Mouse (Mus musculus) right cerebral cortex, postnatal 14 days (tissue): Measurements from ENCODE around the gene Morn3.
"Not testable (repeated sequence)": the region's sequence is repeated elsewhere in the genome, so short reads cannot be mapped to it uniquely, and the experiment has no call there.

Experiments
- DNase-seq: peaks from one replicate; pipeline ENCODE4 v3.0.0; 2022

Gene Morn3

GRCm38 (mm10) chr5:123046916-123047315, at the start of gene Morn3:
TSS of gene Morn3 (minus strand) at chr5:123047016.
- DNase-seq, result no peak

DNA sequence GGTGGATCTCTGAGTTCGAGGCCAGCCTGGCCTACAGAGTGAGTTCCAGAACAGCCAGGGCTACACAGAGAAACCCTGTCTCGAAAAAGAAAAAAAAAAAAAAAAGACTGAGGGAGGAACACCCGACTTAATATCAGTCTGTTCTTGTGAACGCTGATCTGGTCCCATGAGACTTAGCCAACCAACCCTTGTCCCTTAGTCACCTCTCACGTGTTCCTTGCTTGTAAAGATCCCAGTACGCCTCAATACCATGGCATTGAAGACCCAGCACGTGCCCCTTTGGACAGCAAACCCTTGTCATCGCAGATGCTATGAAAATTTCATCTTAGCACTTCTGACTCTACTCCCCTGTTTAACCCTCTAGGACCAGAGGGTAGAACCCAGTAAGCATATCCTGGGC, 49.5 kb upstream of the Morn3 start:
- DNase-seq, result no peak

GRCm38 (mm10) chr5:123094238-123094991, 47.6 kb upstream of the Morn3 start:
- no peak for DNase-seq

- no peak for DNase-seq
Observed at GRCm38 (mm10) chr5:123093077-123093633, 46.3 kb upstream of the Morn3 start.

DNA sequence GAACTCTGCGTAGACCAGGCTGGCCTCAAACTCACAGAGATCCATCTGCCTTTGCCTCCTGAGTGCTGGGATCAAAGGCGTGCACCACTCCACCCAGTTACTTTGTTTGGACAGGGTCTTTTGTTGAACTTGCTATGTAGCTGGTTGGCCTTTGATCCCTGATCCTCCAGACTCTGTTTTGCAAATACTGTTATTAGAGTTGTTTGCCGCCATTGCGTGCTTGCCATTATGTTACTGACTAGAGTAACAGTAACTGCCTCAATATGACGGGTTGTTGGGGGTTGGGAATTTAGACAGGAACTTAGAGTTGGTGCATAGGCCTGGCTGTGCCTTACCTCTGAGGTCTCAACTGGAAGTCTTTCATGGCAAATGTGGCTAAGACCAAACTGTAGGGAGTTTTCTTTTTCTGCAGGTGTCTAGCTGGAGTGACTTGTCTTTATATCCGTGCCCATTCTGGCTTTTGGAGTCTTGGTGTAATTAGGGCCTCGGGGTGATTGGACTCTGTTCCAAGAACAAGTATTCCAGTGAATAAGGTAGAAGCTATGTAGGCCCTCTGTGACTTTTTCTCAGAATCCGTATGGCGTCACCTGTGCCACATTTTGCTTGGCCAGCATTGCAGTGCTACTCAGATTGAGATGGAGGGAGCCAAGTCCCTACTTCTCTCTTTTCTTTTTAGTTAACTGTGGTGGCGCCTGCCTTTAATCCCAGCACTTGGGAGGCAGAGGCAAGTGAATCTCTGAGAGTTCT, 43.9 kb upstream of the Morn3 start:
- no peak for DNase-seq

DNA sequence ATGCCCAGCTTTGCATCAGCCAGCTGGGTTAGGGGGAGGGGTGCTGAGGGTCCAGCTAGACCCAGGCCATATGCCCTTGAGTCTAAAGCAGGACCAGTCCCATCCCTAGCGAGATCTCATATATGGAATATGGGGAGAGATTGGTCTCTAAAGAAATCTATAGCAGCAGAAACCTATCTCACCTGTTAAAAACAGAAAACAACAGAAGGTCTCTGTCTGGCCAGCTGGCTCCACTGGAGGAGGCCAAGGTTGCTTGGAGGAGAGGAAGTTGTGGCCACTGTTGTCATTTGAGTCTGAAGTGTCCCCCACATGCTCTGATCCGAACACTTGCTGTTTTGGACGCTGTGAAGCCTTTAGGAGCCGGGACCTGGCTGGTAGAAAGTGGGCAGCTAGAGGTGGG, 42.0 kb upstream of the Morn3 start:
- no peak for DNase-seq

DNA sequence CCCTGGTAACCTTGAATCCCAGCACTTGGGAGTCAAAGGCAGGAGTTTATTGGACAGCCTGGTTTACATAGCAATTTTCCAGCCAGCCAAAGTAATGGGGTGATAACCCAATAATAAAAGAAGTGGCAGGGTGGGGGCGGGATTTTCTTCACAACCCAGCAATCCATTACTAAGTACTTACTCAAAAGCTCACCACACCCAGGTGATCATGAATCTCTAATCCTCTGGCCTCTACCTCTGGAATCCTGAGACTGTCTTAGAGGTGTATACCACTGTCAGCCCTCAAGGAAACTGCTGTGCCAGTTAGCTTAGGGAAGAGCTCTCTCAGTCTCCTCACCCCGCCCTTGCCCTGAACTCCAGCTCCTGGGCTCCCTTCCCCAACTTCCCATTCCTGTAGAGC, 39.7 kb upstream of the Morn3 start:
- no peak for DNase-seq

- DNase-seq, result no peak
Observed at GRCm38 (mm10) chr5:123083340-123084050, 36.7 kb upstream of the Morn3 start.

DNA sequence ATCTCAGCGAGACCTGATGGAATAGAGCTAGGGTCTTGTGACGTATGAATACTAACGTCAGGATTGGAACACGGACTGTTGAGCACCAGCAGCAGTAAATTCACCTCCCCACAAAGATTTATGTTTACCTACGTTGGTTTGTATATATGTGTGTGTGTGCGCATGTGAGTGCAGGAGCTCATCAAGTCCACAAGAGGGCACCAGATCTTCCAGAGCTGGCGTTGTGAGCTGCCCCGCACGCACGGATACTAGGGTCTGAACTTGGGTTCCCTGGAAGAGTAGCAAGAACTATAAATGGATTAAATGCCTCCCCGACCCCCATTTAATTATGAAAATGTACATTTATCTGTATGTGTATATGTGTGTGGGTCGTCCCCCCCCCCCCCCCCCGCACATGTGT, 33.7 kb upstream of the Morn3 start:
- DNase-seq, result no peak

DNA sequence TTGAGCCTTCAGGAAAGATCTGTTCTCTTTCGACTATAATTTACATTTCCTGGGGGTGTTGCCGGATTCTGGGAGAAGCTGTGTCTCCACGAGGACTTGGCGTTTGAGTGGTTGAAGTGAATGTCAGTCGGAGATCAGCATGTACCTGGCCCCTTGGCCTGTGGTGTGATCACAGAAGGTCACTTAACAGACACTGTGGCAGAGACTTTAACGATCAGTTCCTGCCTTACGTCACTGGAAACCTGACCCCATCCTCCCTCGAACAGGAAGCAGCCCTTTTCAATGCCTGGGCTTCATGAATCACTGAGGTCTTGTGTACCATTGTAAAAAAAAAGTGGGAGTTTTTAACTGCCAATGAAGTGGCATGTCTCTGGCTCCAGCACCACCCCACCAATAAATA, 33.2 kb upstream of the Morn3 start:
- DNase-seq, result no peak

- DNase-seq, result no peak
Observed at GRCm38 (mm10) chr5:123079568-123079967, 32.8 kb upstream of the Morn3 start.

DNA sequence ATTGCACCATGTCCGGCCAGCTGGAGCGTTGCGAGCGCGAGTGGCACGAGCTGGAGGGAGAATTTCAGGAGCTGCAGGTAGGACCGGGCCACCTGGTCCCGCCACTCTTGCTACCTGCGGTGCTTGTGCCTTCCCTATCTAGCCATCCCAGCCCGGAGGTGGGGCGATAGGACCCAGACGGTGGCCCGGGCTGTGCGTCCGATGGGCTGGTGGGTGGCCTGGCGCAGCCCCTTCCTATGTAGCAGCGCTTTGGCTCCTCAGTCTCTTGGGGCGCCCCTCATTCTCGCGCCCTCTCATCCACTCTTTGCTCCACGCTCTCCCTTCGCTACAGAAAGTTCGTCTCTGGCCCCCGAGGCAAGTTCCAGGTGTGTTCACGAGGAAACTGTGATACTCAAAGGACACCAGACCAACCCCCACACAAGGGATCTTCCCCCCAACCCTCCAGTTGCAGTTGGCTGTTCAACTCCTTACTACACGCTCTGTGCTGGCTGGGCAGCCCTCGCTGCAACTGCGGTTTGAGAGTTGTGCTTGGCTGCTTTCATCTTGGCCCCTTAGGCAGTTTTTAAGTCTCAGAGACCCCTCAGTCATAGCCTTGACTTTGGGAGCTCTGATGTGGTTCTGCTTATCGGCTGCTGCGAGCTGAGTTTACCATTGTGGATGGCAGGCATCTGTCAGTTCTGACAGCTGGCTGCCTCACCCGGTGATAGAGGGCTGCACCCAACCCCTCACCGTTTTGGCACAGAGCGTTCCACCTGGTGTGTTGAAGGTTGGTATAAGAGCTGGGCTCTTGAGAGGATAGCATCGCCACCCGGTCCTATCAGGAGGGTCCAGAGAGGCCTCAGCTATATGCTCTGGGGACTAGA, 29.8 kb upstream of the Morn3 start:
- DNase-seq, result no peak

DNA sequence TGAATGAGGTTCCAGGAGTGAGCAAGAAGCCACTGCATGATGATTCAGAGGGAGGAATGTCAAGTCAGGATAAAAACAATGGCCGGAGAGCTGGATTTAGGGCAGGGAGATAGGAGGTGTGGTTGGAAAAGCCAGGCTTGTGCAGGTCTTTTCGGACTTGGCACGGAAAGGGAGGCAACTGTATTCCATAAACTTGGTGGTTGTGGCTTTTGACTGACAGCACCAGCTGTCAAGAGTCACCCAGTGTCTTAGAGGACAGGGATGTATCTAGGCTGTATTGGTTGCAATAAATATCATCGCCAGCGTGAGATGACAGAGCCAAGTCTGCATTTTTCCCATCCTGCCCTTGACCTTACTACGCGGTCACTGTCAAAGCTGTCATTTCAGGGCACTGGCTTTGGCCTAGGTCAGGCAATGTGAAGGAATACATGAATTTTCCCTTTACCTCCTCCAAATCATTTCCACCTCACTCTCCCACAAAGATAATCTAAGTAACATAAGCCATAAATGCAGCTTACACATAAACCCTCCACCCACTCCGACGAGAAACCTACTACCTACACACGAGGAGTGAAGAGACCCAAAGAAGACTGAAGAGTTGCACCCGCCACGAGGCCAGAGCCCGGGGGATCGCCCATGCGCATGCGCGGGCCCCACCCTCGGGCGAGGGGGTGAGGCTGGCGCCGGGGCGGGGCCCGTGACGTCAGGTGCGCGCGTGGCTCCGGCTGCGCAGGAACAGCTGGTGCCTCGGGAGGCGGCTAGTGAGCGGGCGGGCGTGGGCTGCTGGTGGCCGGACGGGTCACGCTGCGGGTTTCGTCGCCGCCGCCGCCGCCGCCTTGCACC, 29.0 kb upstream of the Morn3 start:
- peak; percentile 93 for DNase-seq

DNA sequence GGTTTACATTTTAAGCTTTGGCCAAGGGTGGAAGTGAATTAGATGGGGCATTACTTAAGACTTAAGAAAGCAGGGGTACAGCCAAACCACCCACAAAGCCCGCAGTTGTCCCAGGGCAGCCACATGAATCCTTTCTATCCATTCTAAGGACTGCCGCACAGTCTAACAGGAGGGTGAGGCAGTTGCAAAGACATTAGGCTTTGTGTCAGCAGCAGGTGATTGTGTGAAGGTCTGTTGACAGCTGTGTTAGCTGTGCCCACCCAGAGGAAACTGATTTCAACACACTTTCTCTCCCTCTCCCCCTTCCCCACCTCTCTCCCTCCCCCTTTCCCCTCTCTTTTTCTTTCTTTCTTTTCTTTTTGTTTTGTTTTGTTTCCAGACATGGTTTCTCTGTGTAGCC, 21.9 kb upstream of the Morn3 start:
- no peak for DNase-seq

DNA sequence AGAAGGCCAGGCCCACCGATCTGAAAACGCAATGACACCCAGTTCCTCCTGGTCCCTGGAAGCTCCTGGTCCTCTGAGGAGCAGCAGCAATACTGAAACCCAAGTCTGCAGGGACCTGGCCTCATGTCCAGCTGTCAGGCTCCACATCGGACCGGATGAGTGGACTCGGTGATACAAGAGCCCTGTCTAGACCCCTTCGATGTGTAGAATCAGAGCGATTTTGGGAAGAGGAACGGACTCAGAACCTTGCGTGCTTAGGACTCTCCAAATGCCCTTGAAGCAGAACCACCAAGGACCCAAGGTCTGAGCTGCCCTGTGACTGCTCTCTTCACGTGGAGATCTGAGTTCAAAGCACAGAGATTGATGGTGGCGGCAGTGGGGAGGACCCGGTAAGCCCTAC, 21.3 kb upstream of the Morn3 start, which contains the start of gene Tmem120b:
Tmem120b (plus strand) TSS at position 301 of the 400 bp plus-strand sequence.
- DNase-seq, result no peak

DNA sequence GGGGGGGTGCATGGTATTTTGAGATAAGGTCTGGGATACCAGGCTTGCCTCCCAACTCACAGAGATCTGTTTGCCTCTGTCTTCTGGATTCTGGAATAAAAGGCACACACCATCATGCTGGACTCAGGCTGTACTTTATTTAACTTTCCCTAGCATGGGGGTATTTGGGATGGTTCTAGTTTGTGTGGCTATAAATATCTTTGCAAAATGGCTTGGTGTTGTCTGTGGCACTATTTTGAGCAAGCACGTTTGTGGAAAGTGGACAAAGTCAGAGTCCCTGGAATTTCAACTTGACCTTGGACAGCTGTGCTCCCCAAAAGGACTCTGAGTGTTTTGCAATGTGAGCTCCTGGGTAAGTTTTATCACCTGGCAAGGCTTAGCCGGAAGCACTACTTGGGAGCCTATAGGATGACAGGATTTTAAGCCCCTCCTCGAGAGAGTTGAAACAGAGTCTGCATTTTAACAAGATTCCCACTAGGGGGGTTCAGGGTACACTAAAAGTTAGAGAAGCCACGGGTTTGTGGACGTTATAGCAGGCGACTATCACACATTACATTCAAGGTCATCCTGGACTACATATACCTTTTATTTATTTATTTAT, 20.7 kb upstream of the Morn3 start:
- DNase-seq, result no peak

- peak; percentile 75 for DNase-seq
Observed at GRCm38 (mm10) chr5:123064207-123064606, 17.4 kb upstream of the Morn3 start.

GRCm38 (mm10) chr5:123063141-123063540, 16.3 kb upstream of the Morn3 start:
- DNase-seq, result no peak

DNA sequence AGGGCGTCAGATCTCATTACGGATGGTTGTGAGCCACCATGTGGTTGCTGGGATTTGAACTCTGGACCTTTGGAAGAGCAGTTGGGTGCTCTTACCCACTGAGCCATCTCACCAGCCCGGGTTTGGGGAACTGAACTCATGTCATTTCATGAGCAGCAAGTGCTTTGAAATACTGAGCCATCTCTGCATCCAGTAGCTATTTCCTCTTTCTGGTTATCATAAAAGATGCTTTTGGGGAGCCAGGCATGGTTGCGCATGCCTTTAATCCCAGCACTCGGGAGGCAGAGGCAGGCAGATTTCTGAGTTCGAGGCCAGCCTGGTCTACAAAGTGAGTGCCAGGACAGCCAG, 14.6 kb upstream of the Morn3 start:
- DNase-seq, result not testable (repeated sequence)

- no peak for DNase-seq
Observed at GRCm38 (mm10) chr5:123060706-123061401, 14.0 kb upstream of the Morn3 start.
